Mouse (Mus musculus) ES-E14 (cell line): ENCODE measurements at regions not wholly inside any gene's neighbourhood (a gene's known extent, or its start where the extent isn't known, plus 50 kb on each side); places are given as distances from the start of the nearest gene placed in this dataset.

Experiments used
- CHD2 ChIP-seq: IDR thresholded peaks from 2 replicates; pipeline ENCODE4 v1.6.1; 2014; ENCODE audit warnings: mild to moderate bottlenecking, low read depth, low read length, inconsistent platforms
- HCFC1 ChIP-seq: IDR thresholded peaks from 2 replicates; pipeline ENCODE4 v1.6.1; 2012; ENCODE audit warnings: low read length, inconsistent platforms, borderline replicate concordance; ENCODE audit not compliant: insufficient read depth
- ZNF384 ChIP-seq: IDR thresholded peaks from 2 replicates; pipeline ENCODE4 v1.6.1; 2012; ENCODE audit warnings: low read depth, low read length, inconsistent platforms

GRCm38 (mm10) chr10:111748482-111748881, 224.0 kb upstream of the Krr1 start:
- no peak for TF ChIP-seq CHD2
- no peak for TF ChIP-seq HCFC1
- no peak for TF ChIP-seq ZNF384
